Mouse (Mus musculus): Measurements from ENCODE around the gene Adamts10.

GRCm38 (mm10) chr17:33555223-33555855 is 31.3 kb downstream of the Adamts10 start, which contains the start of gene Myo1f:
- TF ChIP-seq CTCF (IDR thresholded peaks at IDR 0.05; ENCODE audit: low read depth, low read length) (no peak), POLR2A (IDR thresholded peaks at IDR 0.05; ENCODE audit: borderline replicate concordance, low read depth, low read length) (peak; percentile 29; the same call in 1 of the 2 replicates)

Data from bone marrow macrophage, adult 2 months (primary cell).